Mouse (Mus musculus) midbrain, embryonic 14.5 days (tissue): ENCODE data around the gene Gm21992. TPM values are rescaled to one million over a fixed set of nuclear protein-coding genes. Genes with fewer than 3 reads are reported as not detected.

Source experiments
- ATAC-seq: fragments of 200-750 bp; cut with Nextera tagmentation; 2 replicates; pipeline ENCODE4 v1.8.0; 2017; ENCODE audit warnings: moderate number of reproducible peaks, moderate library complexity; ENCODE audit not compliant: low FRiP score, low TSS enrichment
- DNase-seq: peaks from one replicate; pipeline ENCODE4 v3.0.0-alpha.2; 2015
- H3K27ac ChIP-seq: fragments of 300-500 bp; sonication (generic); replicated peaks from 2 replicates; pipeline ENCODE4 v1.5.1; 2014; ENCODE audit warnings: mild to moderate bottlenecking, low read depth, low read length, moderate library complexity
- H3K27me3 ChIP-seq: fragments of 300-500 bp; sonication (generic); 2 replicates; pipeline ENCODE4 v1.6.1; 2014; ENCODE audit warnings: low read length, control low read depth, mixed read lengths; ENCODE audit not compliant: control insufficient read depth, insufficient read depth
- H3K36me3 ChIP-seq: fragments of 300-500 bp; sonication (generic); 2 replicates; pipeline ENCODE4 v1.6.1; 2014; ENCODE audit warnings: low read length, control low read depth; ENCODE audit not compliant: control insufficient read depth, insufficient read depth
- H3K4me1 ChIP-seq: fragments of 300-500 bp; sonication (generic); 2 replicates; pipeline ENCODE4 v1.6.1; 2014; ENCODE audit warnings: mild to moderate bottlenecking, antibody characterized with exemption, low read length, control low read depth; ENCODE audit not compliant: control insufficient read depth, insufficient read depth
- H3K4me2 ChIP-seq: fragments of 300-500 bp; sonication (generic); 2 replicates; pipeline ENCODE4 v1.6.1; 2014; ENCODE audit warnings: mild to moderate bottlenecking, low read length, moderate library complexity
- H3K4me3 ChIP-seq: fragments of 300-500 bp; sonication (generic); replicated peaks from 2 replicates; pipeline ENCODE4 v1.5.1; 2014; ENCODE audit warnings: low read depth, low read length
- H3K9ac ChIP-seq: fragments of 300-500 bp; sonication (generic); replicated peaks from 2 replicates; pipeline ENCODE4 v1.6.1; 2014; ENCODE audit warnings: mild to moderate bottlenecking, low read length, moderate library complexity
- H3K9me3 ChIP-seq: fragments of 300-500 bp; sonication (generic); 2 replicates; pipeline ENCODE4 v1.6.1; 2016; ENCODE audit warnings: low read length, control low read depth, mixed read lengths; ENCODE audit not compliant: control insufficient read depth
- WGBS: fragments of 180-500 bp; shearing (Covaris S2); extraction: QIAGEN DNeasy Blood & Tissue Kit; methylation state at CpG from one replicate; pipeline ENCODE4 v1.1.7; 2014; 5-methylcytosine and 5-hydroxymethylcytosine counted together
- polyA plus RNA-seq: library from polyadenylated mRNA; unstranded; fragments of >200 nt; fragmentation: Nextera tagmentation; extraction: Ambion mirVana; gene quantifications from 2 replicates; pipeline ENCODE4 v1.2.1, GENCODE M21; 2014

Gm21992 gene
- polyA plus RNA-seq, 1 experiment from 2014 or later, result 12.7 TPM

- no peak for DNase-seq
- no peak overlapping the region for H3K4me2 ChIP-seq
- no peaks in the 10 kb centered on the region for H3K9me3 ChIP-seq
- no peaks in the 10 kb centered on the region for H3K4me1 ChIP-seq
- H3K9ac ChIP-seq, result no peak overlapping the region
- H3K4me3 ChIP-seq, result no peak overlapping the region
- no peak for ATAC-seq
- WGBS, result 79% methylated on average over 2 of the region's 2 CpGs
- no peaks in the 10 kb centered on the region for H3K36me3 ChIP-seq
- no peak overlapping the region for H3K27ac ChIP-seq
- peaks cover 6% of the 10 kb centered on the region for H3K27me3 ChIP-seq
Measured at GRCm38 (mm10) chr19:4845846-4846245, 34.4 kb upstream of the Gm21992 start.

- no peak overlapping the region for H3K9ac ChIP-seq
- H3K27me3 ChIP-seq, result peaks cover 16% of the 10 kb centered on the region
- ATAC-seq, result no peak
- peaks cover 15% of the 10 kb centered on the region for H3K4me1 ChIP-seq
- H3K9me3 ChIP-seq, result no peaks in the 10 kb centered on the region
- 71% methylated on average over 2 of the region's 2 CpGs for WGBS
- H3K4me2 ChIP-seq, result no peak overlapping the region
- no peak overlapping the region for H3K27ac ChIP-seq
- no peak for DNase-seq
- H3K36me3 ChIP-seq, result no peaks in the 10 kb centered on the region
- no peak overlapping the region for H3K4me3 ChIP-seq
Measured at GRCm38 (mm10) chr19:4842611-4843010, 31.2 kb upstream of the Gm21992 start.

GRCm38 (mm10) chr19:4840848-4841247 is 29.4 kb upstream of the Gm21992 start:
- Histone ChIP-seq H3K4me2 (no peak overlapping the region), H3K4me3 (no peak overlapping the region), H3K9me3 (no peaks in the 10 kb centered on the region), H3K9ac (no peak overlapping the region), H3K4me1 (peaks cover 15% of the 10 kb centered on the region), H3K27ac (no peak overlapping the region), H3K27me3 (peaks cover 16% of the 10 kb centered on the region), H3K36me3 (no peaks in the 10 kb centered on the region)
- ATAC-seq (no peak), DNase-seq (no peak)
- WGBS, result 85% methylated on average over 9 of the region's 9 CpGs

- H3K4me2 ChIP-seq, result peak within 1 kb of the TSS; percentile 98
- ATAC-seq (peak; percentile 98), DNase-seq (peak; percentile 97)
- H3K9ac ChIP-seq, result peak within 1 kb of the TSS; percentile 41
- WGBS, result 1% methylated on average over 25 of the region's 25 CpGs
- H3K27ac ChIP-seq, result no peak within 1 kb of the TSS
- peaks cover 16% of the 10 kb centered on the region for H3K27me3 ChIP-seq
- H3K36me3 ChIP-seq, result no peaks in the 10 kb centered on the region
- peak within 1 kb of the TSS; percentile 58 for H3K4me3 ChIP-seq
- peaks cover 15% of the 10 kb centered on the region for H3K4me1 ChIP-seq
- H3K9me3 ChIP-seq, result no peaks in the 10 kb centered on the region
Measured at GRCm38 (mm10) chr19:4839149-4839548, 27.7 kb upstream of the Gm21992 start, which contains the start of the genes Ccs and Ccdc87. TSS of gene Ccs (minus strand) at chr19:4839332. TSS of gene Ccdc87 (plus strand) at chr19:4839366.

GRCm38 (mm10) chr19:4838526-4839140 is 27.2 kb upstream of the Gm21992 start:
- H3K27me3 ChIP-seq, result peaks cover 16% of the 10 kb centered on the region
- no peak overlapping the region for H3K27ac ChIP-seq
- peak; percentile 17; the same call in 1 of the 2 replicates for ATAC-seq
- peak overlapping the region; percentile 58 for H3K4me3 ChIP-seq
- H3K9me3 ChIP-seq, result no peaks in the 10 kb centered on the region
- no peaks in the 10 kb centered on the region for H3K36me3 ChIP-seq
- WGBS, result 33% methylated on average over 10 of the region's 10 CpGs
- H3K9ac ChIP-seq, result peak overlapping the region; percentile 41
- peak overlapping the region; percentile 98 for H3K4me2 ChIP-seq
- no peak for DNase-seq
- H3K4me1 ChIP-seq, result peaks cover 15% of the 10 kb centered on the region

- Histone ChIP-seq H3K27ac (no peak overlapping the region), H3K4me2 (no peak overlapping the region), H3K9ac (no peak overlapping the region), H3K4me1 (peaks cover 15% of the 10 kb centered on the region), H3K4me3 (no peak overlapping the region), H3K36me3 (peaks cover 5% of the 10 kb centered on the region; the same call in 1 of the 2 replicates), H3K27me3 (peaks cover 16% of the 10 kb centered on the region), H3K9me3 (no peaks in the 10 kb centered on the region)
- WGBS, result 93% methylated on average over 6 of the region's 6 CpGs
- DNase-seq (no peak), ATAC-seq (no peak)
Measured at GRCm38 (mm10) chr19:4837049-4837448, 25.6 kb upstream of the Gm21992 start.

- H3K4me1 ChIP-seq, result peaks cover 15% of the 10 kb centered on the region
- ATAC-seq, result no peak
- H3K4me3 ChIP-seq, result no peak overlapping the region
- no peak overlapping the region for H3K9ac ChIP-seq
- 81% methylated on average over 2 of the region's 2 CpGs for WGBS
- H3K27ac ChIP-seq, result no peak overlapping the region
- H3K9me3 ChIP-seq, result no peaks in the 10 kb centered on the region
- no peak for DNase-seq
- H3K27me3 ChIP-seq, result peaks cover 13% of the 10 kb centered on the region
- no peak overlapping the region for H3K4me2 ChIP-seq
- H3K36me3 ChIP-seq, result peaks cover 5% of the 10 kb centered on the region; the same call in 1 of the 2 replicates
Measured at GRCm38 (mm10) chr19:4836096-4836495, 24.7 kb upstream of the Gm21992 start.

GRCm38 (mm10) chr19:4833977-4834376 is 22.6 kb upstream of the Gm21992 start:
- DNase-seq (no peak), ATAC-seq (no peak)
- Histone ChIP-seq H3K4me2 (no peak overlapping the region), H3K27me3 (no peaks in the 10 kb centered on the region), H3K9me3 (no peaks in the 10 kb centered on the region), H3K27ac (no peak overlapping the region), H3K4me1 (peaks cover 10% of the 10 kb centered on the region), H3K36me3 (peaks cover 5% of the 10 kb centered on the region), H3K9ac (no peak overlapping the region), H3K4me3 (no peak overlapping the region)
- WGBS, result 91% methylated on average over 8 of the region's 8 CpGs

GRCm38 (mm10) chr19:4829156-4829555 is 17.7 kb upstream of the Gm21992 start:
- no peaks in the 10 kb centered on the region for H3K27me3 ChIP-seq
- no peaks in the 10 kb centered on the region for H3K9me3 ChIP-seq
- WGBS, result 65% methylated on average over 7 of the region's 7 CpGs
- H3K4me1 ChIP-seq, result no peaks in the 10 kb centered on the region
- no peak for ATAC-seq
- no peak overlapping the region for H3K27ac ChIP-seq
- DNase-seq, result peak; percentile 24
- H3K4me3 ChIP-seq, result no peak overlapping the region
- peaks cover 26% of the 10 kb centered on the region for H3K36me3 ChIP-seq
- H3K4me2 ChIP-seq, result no peak overlapping the region
- H3K9ac ChIP-seq, result no peak overlapping the region
